Mouse (Mus musculus): ENCODE measurements at regions not wholly inside any gene's neighbourhood (a gene's known extent, or its start where the extent isn't known, plus 50 kb on each side); places are given as distances from the start of the nearest gene placed in this dataset.

- no peak for DNase-seq (ENCODE audit: low spot score)
These were observed 399.2 kb downstream of the Rps24 start for GRCm38 (mm10) chr14:24886164-24886563.

- no peak for DNase-seq (ENCODE audit: low spot score)
These were observed 400.0 kb downstream of the Rps24 start for GRCm38 (mm10) chr14:24886896-24887421.

- no peak for DNase-seq (ENCODE audit: low spot score)
These were observed 403.9 kb downstream of the Rps24 start for GRCm38 (mm10) chr14:24890856-24891255.

- no peak for DNase-seq (ENCODE audit: low spot score)
These were observed 408.3 kb downstream of the Rps24 start for GRCm38 (mm10) chr14:24895196-24895595.

GRCm38 (mm10) chr14:24896681-24897080 lies 409.8 kb downstream of the Rps24 start:
- no peak for DNase-seq (ENCODE audit: low spot score)

- no peak for DNase-seq (ENCODE audit: low spot score)
These were observed 413.7 kb downstream of the Rps24 start for GRCm38 (mm10) chr14:24900501-24901179.

GRCm38 (mm10) chr14:24901726-24902125 lies 414.8 kb downstream of the Rps24 start:
- no peak for DNase-seq (ENCODE audit: low spot score)

- no peak for DNase-seq (ENCODE audit: low spot score)
These were observed 415.9 kb downstream of the Rps24 start for GRCm38 (mm10) chr14:24902870-24903269.

- no peak for DNase-seq (ENCODE audit: low spot score)
These were observed 417.8 kb downstream of the Rps24 start for GRCm38 (mm10) chr14:24904712-24905111.

GRCm38 (mm10) chr14:24906916-24907315 lies 420.0 kb downstream of the Rps24 start:
- DNase-seq (ENCODE audit: low spot score): no peak

GRCm38 (mm10) chr14:24908377-24908776 lies 421.5 kb downstream of the Rps24 start:
- DNase-seq (ENCODE audit: low spot score): no peak

- DNase-seq (ENCODE audit: low spot score): no peak
These were observed 424.7 kb downstream of the Rps24 start for GRCm38 (mm10) chr14:24911621-24912020.

- no peak for DNase-seq (ENCODE audit: low spot score)
These were observed 432.1 kb downstream of the Rps24 start for GRCm38 (mm10) chr14:24919056-24919455.

- no peak for DNase-seq (ENCODE audit: low spot score)
These were observed 435.1 kb downstream of the Rps24 start for GRCm38 (mm10) chr14:24922006-24922405.

GRCm38 (mm10) chr14:24924561-24924960 lies 437.6 kb downstream of the Rps24 start:
- DNase-seq (ENCODE audit: low spot score): no peak

- DNase-seq (ENCODE audit: low spot score): no peak
These were observed 439.4 kb downstream of the Rps24 start for GRCm38 (mm10) chr14:24926086-24927048.

GRCm38 (mm10) chr14:24928726-24929125 lies 441.8 kb downstream of the Rps24 start:
- no peak for DNase-seq (ENCODE audit: low spot score)

- no peak for DNase-seq (ENCODE audit: low spot score)
These were observed 443.3 kb downstream of the Rps24 start for GRCm38 (mm10) chr14:24930251-24930650.

GRCm38 (mm10) chr14:24937876-24938275 lies 451.0 kb downstream of the Rps24 start:
- no peak for DNase-seq (ENCODE audit: low spot score)

- no peak for DNase-seq (ENCODE audit: low spot score)
These were observed 452.1 kb downstream of the Rps24 start for GRCm38 (mm10) chr14:24939068-24939467.

- no peak for DNase-seq (ENCODE audit: low spot score)
These were observed 452.7 kb downstream of the Rps24 start for GRCm38 (mm10) chr14:24939476-24940200.

- DNase-seq (ENCODE audit: low spot score): peak; percentile 3
These were observed 458.8 kb downstream of the Rps24 start for GRCm38 (mm10) chr14:24945716-24946115.

All from c-Kit-positive CD71-positive TER-119-positive erythroid progenitor cells, embryonic 14.5 days (primary cell).